Mouse (Mus musculus) G1E (cell line): Measurements from ENCODE around the gene Maml2. TPM values are rescaled to one million over a fixed set of nuclear protein-coding genes. Genes with fewer than 3 reads are reported as not detected.

ENCODE experiments used
- ATAC-seq: 2 replicates; pipeline ENCODE4 v1.8.0; 2016; ENCODE audit warnings: mild to moderate bottlenecking; ENCODE audit not compliant: insufficient number of reproducible peaks, poor library complexity, low FRiP score, severe bottlenecking; ENCODE audit errors: extremely low read depth
- DNase-seq: peaks from one replicate; pipeline ENCODE4 v3.0.0; 2012; ENCODE audit warnings: low spot score
- H3K27me3 ChIP-seq: 2 replicates; pipeline ENCODE4 v1.6.1; 2012; ENCODE audit warnings: mild to moderate bottlenecking, low read length, inconsistent platforms; ENCODE audit not compliant: insufficient read depth
- H3K36me3 ChIP-seq: replicated peaks from 2 replicates; pipeline ENCODE3; 2012; ENCODE audit warnings: mild to moderate bottlenecking, inconsistent platforms
- H3K4me1 ChIP-seq: 2 replicates; pipeline ENCODE4 v1.6.1; 2012; ENCODE audit warnings: low read depth, low read length, inconsistent platforms, mixed read lengths; ENCODE audit not compliant: insufficient read depth
- H3K4me3 ChIP-seq: 2 replicates; pipeline ENCODE4 v1.5.1; 2012; ENCODE audit warnings: low read depth, mild to moderate bottlenecking, inconsistent platforms, low read length, moderate library complexity, mixed read lengths
- H3K9me3 ChIP-seq: replicated peaks from 2 replicates; pipeline ENCODE4 v1.6.1; 2012; ENCODE audit warnings: inconsistent platforms
- CTCF ChIP-seq: IDR thresholded peaks from 2 replicates; pipeline ENCODE4 v1.5.1; 2012; ENCODE audit warnings: low read depth, low read length, inconsistent platforms, mixed read lengths
- GATA1 ChIP-seq: IDR thresholded peaks from 2 replicates; pipeline ENCODE4 v1.6.1; 2012; ENCODE audit warnings: borderline replicate concordance, low read length, inconsistent platforms, mixed read lengths
- GATA2 ChIP-seq: IDR thresholded peaks from 2 replicates; pipeline ENCODE4 v1.6.1; 2012; ENCODE audit warnings: low read depth, low read length, inconsistent platforms, borderline replicate concordance
- POLR2AphosphoS5 ChIP-seq: IDR thresholded peaks from 2 replicates; pipeline ENCODE4 v1.6.1; 2012; ENCODE audit warnings: low read depth, low read length, inconsistent platforms; ENCODE audit not compliant: insufficient replicate concordance
- TAL1 ChIP-seq: conservative IDR thresholded peaks from 2 replicates; pipeline ENCODE4 v1.6.1; 2012; ENCODE audit warnings: low read depth, low read length, inconsistent platforms, mixed read lengths
- polyA plus RNA-seq: library from polyadenylated mRNA; stranded (reverse); fragments of >175 nt; gene quantifications from 2 replicates; pipeline ENCODE4 v1.2.3, GENCODE M21; 2012
- total RNA-seq, 2 experiments: library from RNA; stranded (forward) in 1 of 2; stranded (reverse) in 1 of 2; fragments of 200-1000 nt in 1 of 2; fragments of >200 nt in 1 of 2; fragmentation: Nextera tagmentation in 1 of 2; gene quantifications; 2 replicates each; pipeline ENCODE4 v1.2.3; 2014 to 2017

The Maml2 gene
- total and polyA plus RNA-seq, 3 experiments: 0.25 to 5.4 (median 1.3) TPM

- ATAC-seq (no peak), DNase-seq (no peak)
- Histone ChIP-seq H3K4me1 (peaks cover 5% of the 10 kb centered on the region), H3K27me3 (peaks cover 2% of the 10 kb centered on the region; the same call in 1 of the 2 replicates), H3K4me3 (no peak overlapping the region), H3K9me3 (peaks cover 3% of the 10 kb centered on the region), H3K36me3 (no peaks in the 10 kb centered on the region)
- TF ChIP-seq CTCF (no peak), GATA2 (no peak), TAL1 (no peak), POLR2AphosphoS5 (no peak), GATA1 (no peak)
Observed at GRCm38 (mm10) chr9:13569023-13569422, 271.3 kb downstream of the Maml2 start.

- no peak for TF ChIP-seq POLR2AphosphoS5
- no peak for TF ChIP-seq GATA1
- no peak for TF ChIP-seq TAL1
- TF ChIP-seq CTCF: no peak
- TF ChIP-seq GATA2: no peak
- Histone ChIP-seq H3K36me3 (no peaks in the 10 kb centered on the region), H3K9me3 (peaks cover 3% of the 10 kb centered on the region), H3K4me3 (no peak overlapping the region), H3K4me1 (peaks cover 6% of the 10 kb centered on the region; the same call in 1 of the 2 replicates), H3K27me3 (no peaks in the 10 kb centered on the region; the same call in 1 of the 2 replicates)
- no peak for DNase-seq
- no peak for ATAC-seq
Observed at GRCm38 (mm10) chr9:13572847-13573246, 275.1 kb downstream of the Maml2 start.

- Histone ChIP-seq H3K36me3 (no peaks in the 10 kb centered on the region), H3K4me3 (no peak overlapping the region), H3K4me1 (peaks cover 6% of the 10 kb centered on the region; the same call in 1 of the 2 replicates), H3K27me3 (0 out of 2 replicates have a peak, but pooled peaks cover 1% of the 10 kb centered on the region), H3K9me3 (peaks cover 3% of the 10 kb centered on the region)
- ATAC-seq (peak; percentile 34; the same call in 1 of the 2 replicates), DNase-seq (no peak)
- TF ChIP-seq CTCF (no peak), POLR2AphosphoS5 (no peak), TAL1 (no peak), GATA2 (no peak), GATA1 (no peak)
Observed at GRCm38 (mm10) chr9:13574059-13574458, 276.3 kb downstream of the Maml2 start.

GRCm38 (mm10) chr9:13574913-13575312, 277.2 kb downstream of the Maml2 start:
- DNase-seq (no peak), ATAC-seq (no peak)
- no peaks in the 10 kb centered on the region for H3K36me3 ChIP-seq
- H3K9me3 ChIP-seq: peaks cover 3% of the 10 kb centered on the region
- TF ChIP-seq TAL1 (no peak), POLR2AphosphoS5 (no peak), GATA1 (no peak), CTCF (no peak), GATA2 (no peak)
- H3K4me1 ChIP-seq: peaks cover 6% of the 10 kb centered on the region; the same call in 1 of the 2 replicates
- peaks cover 2% of the 10 kb centered on the region; the same call in 1 of the 2 replicates for H3K27me3 ChIP-seq
- H3K4me3 ChIP-seq: no peak overlapping the region

- Histone ChIP-seq H3K4me1 (peaks cover 6% of the 10 kb centered on the region; the same call in 1 of the 2 replicates), H3K36me3 (no peaks in the 10 kb centered on the region), H3K4me3 (no peak overlapping the region), H3K27me3 (peaks cover 2% of the 10 kb centered on the region; the same call in 1 of the 2 replicates), H3K9me3 (peaks cover 3% of the 10 kb centered on the region)
- ATAC-seq (no peak), DNase-seq (no peak)
- TF ChIP-seq GATA2 (no peak), CTCF (no peak), POLR2AphosphoS5 (no peak), TAL1 (no peak), GATA1 (no peak)
Observed at GRCm38 (mm10) chr9:13577150-13577549, 279.4 kb downstream of the Maml2 start.

- Histone ChIP-seq H3K9me3 (no peaks in the 10 kb centered on the region), H3K36me3 (no peaks in the 10 kb centered on the region), H3K27me3 (peaks cover 2% of the 10 kb centered on the region; the same call in 1 of the 2 replicates), H3K4me1 (peaks cover 4% of the 10 kb centered on the region), H3K4me3 (no peak overlapping the region)
- no peak for TF ChIP-seq GATA1
- no peak for TF ChIP-seq TAL1
- TF ChIP-seq POLR2AphosphoS5: no peak
- no peak for TF ChIP-seq CTCF
- no peak for TF ChIP-seq GATA2
- no peak for DNase-seq
- no peak for ATAC-seq
Observed at GRCm38 (mm10) chr9:13581184-13581583, 283.4 kb downstream of the Maml2 start.

- Histone ChIP-seq H3K4me3 (no peak overlapping the region), H3K4me1 (peaks cover 22% of the 10 kb centered on the region), H3K9me3 (no peaks in the 10 kb centered on the region), H3K27me3 (peaks cover 2% of the 10 kb centered on the region; the same call in 1 of the 2 replicates), H3K36me3 (no peaks in the 10 kb centered on the region)
- TF ChIP-seq GATA2: no peak
- TF ChIP-seq POLR2AphosphoS5: no peak
- TF ChIP-seq TAL1: no peak
- TF ChIP-seq CTCF: no peak
- no peak for TF ChIP-seq GATA1
- no peak for ATAC-seq
- DNase-seq: no peak
Observed at GRCm38 (mm10) chr9:13583952-13584351, 286.2 kb downstream of the Maml2 start.
